Mouse (Mus musculus): ENCODE data around the gene Sumf2.

GRCm38 (mm10) chr5:129855163-129855562, 8.4 kb downstream of the Sumf2 start:
- TF ChIP-seq CTCF (IDR thresholded peaks at IDR 0.05; ENCODE audit: low read depth) (no peak), EP300 (IDR thresholded peaks at IDR 0.05; ENCODE audit: low read depth) (no peak)
